Mouse (Mus musculus): ENCODE data around the gene Ccdc137.
"Not testable (repeated sequence)": the region's sequence is repeated elsewhere in the genome, so short reads cannot be mapped to it uniquely, and the experiment has no call there.

Gene Ccdc137

GRCm38 (mm10) chr11:120457772-120458751 is at the start of gene Ccdc137, which contains the start of gene Oxld1:
Ccdc137 (plus strand) TSS chr11:120458115.
Oxld1 (minus strand) TSS chr11:120458068.
- peak; percentile 75 for DNase-seq

- DNase-seq: not testable (repeated sequence)
Observed at GRCm38 (mm10) chr11:120413621-120414020, 44.3 kb upstream of the Ccdc137 start.

GRCm38 (mm10) chr11:120417852-120418251 is 40.1 kb upstream of the Ccdc137 start:
- DNase-seq: no peak

- no peak for DNase-seq
Observed at GRCm38 (mm10) chr11:120418592-120418991, 39.3 kb upstream of the Ccdc137 start.

- peak; percentile 12 for DNase-seq
Observed at GRCm38 (mm10) chr11:120422651-120423568, 35.0 kb upstream of the Ccdc137 start.

GRCm38 (mm10) chr11:120423569-120424295 is 34.2 kb upstream of the Ccdc137 start:
- DNase-seq: peak; percentile 65

GRCm38 (mm10) chr11:120426727-120427126 is 31.2 kb upstream of the Ccdc137 start:
- DNase-seq: no peak

- peak; percentile 84 for DNase-seq
Observed at GRCm38 (mm10) chr11:120437152-120437856, 20.6 kb upstream of the Ccdc137 start, which contains the start of gene Nploc4. Nploc4 (minus strand) TSS chr11:120437708.

GRCm38 (mm10) chr11:120437857-120438385 is 20.0 kb upstream of the Ccdc137 start:
- no peak for DNase-seq

- DNase-seq: no peak
Observed at GRCm38 (mm10) chr11:120442344-120442743, 15.6 kb upstream of the Ccdc137 start, which contains the start of gene Tspan10. Tspan10 (plus strand) TSS chr11:120442644.

GRCm38 (mm10) chr11:120442765-120443280 is 15.1 kb upstream of the Ccdc137 start:
- DNase-seq: no peak

- DNase-seq: no peak
Observed at GRCm38 (mm10) chr11:120444106-120444505, 13.8 kb upstream of the Ccdc137 start.

- no peak for DNase-seq
Observed at GRCm38 (mm10) chr11:120445475-120445874, 12.4 kb upstream of the Ccdc137 start.

- no peak for DNase-seq
Observed at GRCm38 (mm10) chr11:120447179-120447578, 10.7 kb upstream of the Ccdc137 start.

GRCm38 (mm10) chr11:120452246-120452645 is 5.7 kb upstream of the Ccdc137 start:
- no peak for DNase-seq

GRCm38 (mm10) chr11:120453306-120453705 is 4.6 kb upstream of the Ccdc137 start, which contains the start of gene Pde6g:
Pde6g (minus strand) TSS chr11:120453500.
- no peak for DNase-seq

GRCm38 (mm10) chr11:120454965-120455364 is 3.0 kb upstream of the Ccdc137 start:
- DNase-seq: no peak

GRCm38 (mm10) chr11:120455413-120455812 is 2.5 kb upstream of the Ccdc137 start:
- DNase-seq: no peak

- DNase-seq: no peak
Observed at GRCm38 (mm10) chr11:120457370-120457769, 545 bp upstream of the Ccdc137 start.

GRCm38 (mm10) chr11:120458847-120459597 is 1.1 kb downstream of the Ccdc137 start:
- DNase-seq: no peak

All from kidney, adult 9 months (tissue).